Mouse (Mus musculus) hindbrain, embryonic 14.5 days (tissue): ENCODE data around the gene Pigq. TPM values are rescaled to one million over a fixed set of nuclear protein-coding genes. Genes with fewer than 3 reads are reported as not detected.
A peak's percentile ranks its signal among the peaks of the same experiment; 100 is the strongest.

Source experiments
- ATAC-seq: fragments of 200-750 bp; cut with Nextera tagmentation; 2 replicates; pipeline ENCODE4 v1.8.0; 2017; ENCODE audit warnings: moderate number of reproducible peaks, mild to moderate bottlenecking, moderate TSS enrichment, moderate library complexity; ENCODE audit not compliant: low FRiP score
- DNase-seq: peaks from one replicate; pipeline ENCODE4 v3.0.0-alpha.2; 2015; ENCODE audit warnings: low spot score
- H3K27ac ChIP-seq: fragments of 300-500 bp; sonication (generic); 2 replicates; pipeline ENCODE4 v1.5.1; 2014; ENCODE audit warnings: mild to moderate bottlenecking, moderate library complexity
- H3K27me3 ChIP-seq: fragments of 300-500 bp; sonication (generic); 2 replicates; pipeline ENCODE4 v1.6.1; 2014; ENCODE audit warnings: mild to moderate bottlenecking, low read length, mixed read lengths; ENCODE audit not compliant: control insufficient read depth, insufficient read depth
- H3K36me3 ChIP-seq: fragments of 300-500 bp; sonication (generic); replicated peaks from 2 replicates; pipeline ENCODE4 v1.6.1; 2014; ENCODE audit not compliant: control insufficient read depth, insufficient read depth
- H3K4me1 ChIP-seq: fragments of 300-500 bp; sonication (generic); replicated peaks from 2 replicates; pipeline ENCODE4 v1.6.1; 2014; ENCODE audit warnings: antibody characterized with exemption, low read length, mixed read lengths; ENCODE audit not compliant: control insufficient read depth, insufficient read depth
- H3K4me2 ChIP-seq: fragments of 300-500 bp; sonication (generic); replicated peaks from 2 replicates; pipeline ENCODE4 v1.6.1; 2014; ENCODE audit warnings: mild to moderate bottlenecking, moderate library complexity
- H3K4me3 ChIP-seq: fragments of 300-500 bp; sonication (generic); replicated peaks from 2 replicates; pipeline ENCODE4 v1.5.1; 2014; ENCODE audit warnings: mild to moderate bottlenecking, low read length
- H3K9ac ChIP-seq: fragments of 300-500 bp; sonication (generic); 2 replicates; pipeline ENCODE4 v1.6.1; 2014
- H3K9me3 ChIP-seq: fragments of 300-500 bp; sonication (generic); 2 replicates; pipeline ENCODE4 v1.6.1; 2016; ENCODE audit warnings: low read length; ENCODE audit not compliant: control insufficient read depth
- WGBS: fragments of 180-500 bp; shearing (Covaris S2); extraction: QIAGEN DNeasy Blood & Tissue Kit; methylation state at CpG from one replicate; pipeline ENCODE4 v1.1.7; 2014; 5-methylcytosine and 5-hydroxymethylcytosine counted together
- polyA plus RNA-seq: library from polyadenylated mRNA; unstranded; fragments of >200 nt; fragmentation: Nextera tagmentation; extraction: Ambion mirVana; gene quantifications from 2 replicates; pipeline ENCODE4 v1.2.1, GENCODE M21; 2014

Gene Pigq
- polyA plus RNA-seq = 64.2 and 74.2 TPM in 2 replicates

DNA sequence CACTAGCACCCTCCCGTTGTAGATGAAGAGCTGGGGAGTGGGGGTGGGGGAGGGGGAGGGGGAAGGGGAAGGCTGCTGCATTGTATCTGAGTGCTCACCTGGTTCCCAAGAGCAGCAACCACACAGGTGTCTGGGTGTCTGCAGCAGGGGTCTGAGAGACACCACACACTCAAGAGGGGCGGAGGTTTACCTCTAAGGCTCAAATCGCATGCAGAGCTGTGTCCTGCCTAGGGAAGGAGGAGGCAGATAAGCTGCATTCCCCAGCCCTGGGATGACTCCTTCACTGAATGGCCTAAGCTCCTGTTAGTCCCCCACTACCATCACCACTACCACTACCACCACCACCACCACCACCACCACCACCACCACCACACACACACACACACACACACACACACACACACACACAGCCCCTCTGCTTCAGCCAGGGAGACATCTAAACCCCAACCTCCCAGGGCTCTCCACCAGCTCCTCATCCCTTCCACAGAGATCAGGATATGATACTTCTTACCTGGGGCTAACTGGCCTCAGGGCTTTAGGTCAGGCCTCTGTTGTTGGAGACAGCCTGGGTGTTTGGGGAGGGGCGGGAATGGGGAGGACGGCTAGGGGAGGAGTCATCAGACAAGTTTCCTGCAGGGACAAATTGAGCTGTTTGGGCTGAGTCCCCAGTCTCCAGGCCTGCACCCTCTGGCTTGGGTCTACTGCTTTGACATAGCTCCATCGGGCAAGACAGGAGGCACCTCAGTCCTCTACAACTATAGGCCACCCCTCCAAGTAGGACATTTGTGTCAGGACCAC, at the start of gene Pigq, which contains the start of gene Nhlrc4:
Gene Pigq (minus strand): TSS at position 571 of the 798 bp plus-strand sequence.
Gene Nhlrc4 (minus strand): TSS at position 596 of the 798 bp plus-strand sequence.
- H3K4me2 ChIP-seq = no peak within 1 kb of the TSS

DNA sequence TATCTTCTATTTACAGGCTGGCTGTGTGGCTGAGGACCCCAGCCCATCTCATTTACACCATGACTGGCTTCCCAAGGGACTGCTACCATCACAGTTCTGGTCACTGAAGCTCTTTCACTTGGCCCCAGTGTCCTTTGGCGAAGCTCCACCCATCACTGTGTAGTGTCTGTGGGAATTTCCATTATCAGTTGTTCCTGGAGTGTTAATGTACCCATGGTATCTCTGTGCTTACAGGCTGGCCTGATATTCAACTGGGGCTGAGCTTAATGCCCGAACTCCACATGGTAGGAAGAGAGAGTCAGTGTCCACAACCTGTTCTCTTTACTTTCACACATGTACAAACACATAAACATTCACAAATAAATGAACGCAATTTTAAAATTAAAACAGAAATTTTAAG, 48.8 kb upstream of the Pigq start:
- no peak for ATAC-seq
- Histone ChIP-seq H3K27me3 (no peaks in the 10 kb centered on the region), H3K4me2 (no peak overlapping the region), H3K9ac (no peak overlapping the region), H3K4me3 (no peak overlapping the region), H3K4me1 (no peaks in the 10 kb centered on the region), H3K27ac (no peak overlapping the region), H3K9me3 (no peaks in the 10 kb centered on the region), H3K36me3 (peaks cover 90% of the 10 kb centered on the region)
- WGBS = 93% methylated on average over 3 of the region's 3 CpGs
- no peak for DNase-seq

More for the DNA sequence above, at the start of gene Pigq, which contains the start of gene Nhlrc4:
- ATAC-seq (no peak), DNase-seq (no peak)
- no peak within 1 kb of the TSS for H3K4me3 ChIP-seq
- H3K9ac ChIP-seq = no peak within 1 kb of the TSS
- H3K27me3 ChIP-seq = 0 out of 2 replicates have a peak, but pooled peaks cover under 1% of the 10 kb centered on the region
- H3K4me1 ChIP-seq = peaks cover 17% of the 10 kb centered on the region
- no peak within 1 kb of the TSS for H3K27ac ChIP-seq
- no peaks in the 10 kb centered on the region for H3K9me3 ChIP-seq
- H3K36me3 ChIP-seq = no peaks in the 10 kb centered on the region
- 66% methylated on average over 6 of the region's 6 CpGs for WGBS

DNA sequence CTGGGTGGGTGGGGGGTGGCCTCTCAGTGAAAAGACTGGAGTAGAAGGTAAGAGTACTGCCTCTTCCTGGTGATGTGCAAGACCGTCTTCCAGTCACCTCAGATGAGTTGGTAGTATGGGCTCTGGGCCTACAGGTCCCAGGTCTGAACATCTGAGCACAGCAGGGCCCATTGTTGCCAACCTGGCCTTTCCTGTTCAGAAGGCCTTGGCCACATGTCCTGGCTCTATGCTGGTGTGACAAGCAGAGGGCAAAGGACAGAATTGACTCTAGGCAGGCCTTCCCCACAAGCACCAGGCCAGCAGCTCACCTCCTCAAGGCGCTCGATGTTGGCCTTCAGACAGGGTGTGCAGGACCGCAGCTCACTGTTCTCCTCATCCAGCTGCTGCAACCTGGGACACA, 47.5 kb upstream of the Pigq start:
- H3K27me3 ChIP-seq = no peaks in the 10 kb centered on the region
- no peaks in the 10 kb centered on the region for H3K4me1 ChIP-seq
- DNase-seq (no peak), ATAC-seq (no peak)
- H3K4me3 ChIP-seq = no peak overlapping the region
- 98% methylated on average over 4 of the region's 4 CpGs for WGBS
- no peaks in the 10 kb centered on the region for H3K9me3 ChIP-seq
- no peak overlapping the region for H3K27ac ChIP-seq
- H3K4me2 ChIP-seq = no peak overlapping the region
- H3K36me3 ChIP-seq = peaks cover 78% of the 10 kb centered on the region
- H3K9ac ChIP-seq = no peak overlapping the region

DNA sequence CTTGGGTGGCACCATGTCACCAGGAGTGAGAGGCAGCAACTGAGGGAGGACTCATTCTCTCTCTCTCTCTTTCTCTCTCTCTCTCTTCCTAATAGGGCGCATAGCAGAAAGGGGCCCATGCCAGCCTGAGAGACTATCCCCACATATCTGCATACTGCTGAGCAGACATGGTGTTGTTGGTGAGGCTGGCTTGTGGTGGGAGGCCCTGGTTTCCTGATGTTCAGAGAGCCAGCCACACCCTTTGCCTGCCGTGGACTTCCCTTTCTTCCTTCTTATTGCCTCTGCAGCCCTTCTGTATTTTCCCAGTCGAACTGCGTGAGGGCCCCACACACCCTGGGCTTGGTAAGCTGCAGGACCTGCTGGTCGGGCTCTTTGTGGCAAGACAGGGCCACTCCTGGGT, 45.6 kb upstream of the Pigq start:
- H3K4me2 ChIP-seq = no peak overlapping the region
- H3K9me3 ChIP-seq = no peaks in the 10 kb centered on the region
- H3K9ac ChIP-seq = no peak overlapping the region
- H3K27ac ChIP-seq = no peak overlapping the region
- WGBS = 94% methylated on average over 5 of the region's 5 CpGs
- peaks cover 65% of the 10 kb centered on the region for H3K36me3 ChIP-seq
- no peaks in the 10 kb centered on the region for H3K27me3 ChIP-seq
- ATAC-seq (no peak), DNase-seq (no peak)
- no peaks in the 10 kb centered on the region for H3K4me1 ChIP-seq
- no peak overlapping the region for H3K4me3 ChIP-seq

DNA sequence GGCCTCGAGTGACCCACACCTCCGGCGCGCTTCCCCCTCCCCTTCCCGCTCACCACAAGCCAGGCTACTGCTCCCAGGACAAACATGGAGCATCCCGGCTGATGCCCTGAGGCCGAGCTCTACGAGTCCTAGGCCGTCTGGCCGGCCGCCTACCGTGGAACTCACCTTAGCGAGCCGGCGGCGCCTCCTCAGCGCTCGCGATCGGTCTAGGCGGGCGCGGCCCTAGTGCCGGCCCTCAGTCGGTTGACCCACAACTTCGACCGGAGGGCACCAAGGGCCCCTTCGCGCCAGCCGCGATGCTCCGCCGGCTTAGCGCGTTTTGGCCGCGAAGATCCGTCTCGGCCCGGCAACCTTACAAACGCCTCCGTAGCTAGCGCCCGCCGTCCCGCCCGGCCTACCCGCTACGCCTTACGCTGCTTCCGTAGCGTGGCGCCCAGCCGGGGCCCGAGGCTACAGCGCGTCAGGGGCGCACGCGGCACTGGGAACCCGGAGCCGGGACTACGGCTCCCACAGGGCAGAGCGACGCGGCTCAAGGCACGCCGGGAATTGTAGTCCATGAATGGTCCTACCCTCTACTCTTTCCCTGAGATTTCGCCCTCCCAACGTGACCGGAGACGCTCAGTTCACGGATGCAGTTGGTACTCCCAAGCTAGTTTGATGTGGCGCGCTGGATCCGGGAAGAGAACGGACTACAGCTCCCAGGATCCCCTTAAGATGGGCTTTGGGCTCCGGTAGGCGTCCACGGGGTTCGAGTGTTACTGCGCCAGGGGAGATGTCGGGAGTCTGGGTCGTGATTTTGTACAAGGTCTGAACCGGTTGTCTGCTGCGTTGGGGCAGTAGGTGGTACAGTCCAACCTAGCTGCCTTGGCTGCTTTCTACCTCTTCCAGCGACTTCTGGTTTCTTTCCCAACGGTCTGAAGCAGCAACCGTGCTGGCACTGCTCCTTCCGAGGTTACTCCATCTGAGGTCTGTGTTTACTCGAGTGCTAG, 40.9 kb upstream of the Pigq start, which contains the start of gene Capn15:
Gene Capn15 (minus strand): TSS at position 491 of the 989 bp plus-strand sequence.
- Histone ChIP-seq H3K36me3 (peaks cover 22% of the 10 kb centered on the region), H3K9ac (peak within 1 kb of the TSS; percentile 91), H3K27ac (peak within 1 kb of the TSS; percentile 89), H3K27me3 (no peaks in the 10 kb centered on the region), H3K4me3 (peak within 1 kb of the TSS; percentile 90), H3K4me2 (peak within 1 kb of the TSS; percentile 86), H3K4me1 (peaks cover 20% of the 10 kb centered on the region), H3K9me3 (no peaks in the 10 kb centered on the region)
- DNase-seq (peak; percentile 97), ATAC-seq (peak; percentile 98)
- under 1% methylated on average over 91 of the region's 91 CpGs for WGBS

DNA sequence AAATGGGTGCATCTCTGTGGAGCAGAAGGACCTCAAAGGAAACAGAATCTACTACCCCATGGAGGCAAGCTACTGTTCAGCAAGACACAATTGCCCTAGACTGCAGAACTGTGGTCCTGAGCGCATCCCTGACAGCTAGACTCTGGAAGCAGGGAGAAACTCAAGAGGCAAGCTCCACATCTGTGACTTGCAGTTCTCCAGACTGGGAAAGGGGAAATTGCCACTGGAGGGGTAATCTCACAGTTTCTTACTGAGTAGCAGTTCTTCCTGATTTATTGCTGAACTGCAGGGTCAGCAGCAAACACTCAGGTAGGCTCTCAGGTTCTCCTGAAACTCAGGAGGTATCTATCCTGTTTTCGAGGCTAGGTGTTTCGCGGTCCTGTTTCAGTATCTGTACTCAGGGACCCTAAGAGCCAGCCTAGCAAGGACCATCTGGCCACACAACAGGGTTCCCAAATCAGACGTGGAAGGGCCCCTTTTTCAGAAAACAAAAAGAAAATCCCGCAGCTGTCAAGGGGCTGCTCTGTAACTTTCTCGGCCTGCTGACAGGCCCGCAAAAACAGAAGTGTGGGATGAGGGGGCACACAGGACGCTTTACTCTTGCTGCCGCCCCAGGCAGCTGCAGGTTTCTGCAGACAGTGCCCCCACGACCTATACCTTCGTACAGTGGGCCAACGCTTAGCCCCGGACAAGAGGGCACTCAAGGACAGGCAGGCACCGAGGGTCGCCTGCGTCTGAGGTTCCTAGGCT, 40.0 kb upstream of the Pigq start:
- H3K4me1 ChIP-seq = peaks cover 20% of the 10 kb centered on the region
- peak overlapping the region; percentile 89 for H3K27ac ChIP-seq

DNA sequence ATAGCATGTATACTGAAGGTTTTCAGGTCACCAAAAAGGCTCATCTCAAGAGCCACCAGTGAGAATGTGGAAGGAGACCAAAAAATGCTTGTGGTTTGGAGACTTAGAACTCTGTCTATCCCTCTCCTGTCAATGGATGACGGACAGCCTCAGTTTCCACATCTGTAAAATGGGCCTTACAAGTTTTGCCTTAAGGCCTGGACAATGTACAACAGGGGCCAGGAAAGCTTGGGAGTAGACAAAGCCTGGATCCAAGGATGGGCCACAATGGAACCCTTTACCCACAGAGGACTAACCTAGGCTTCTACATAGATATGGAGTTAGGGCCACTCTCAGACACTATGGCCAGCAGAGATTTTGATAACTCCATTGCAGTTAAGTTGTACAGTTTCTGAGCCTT, 39.3 kb upstream of the Pigq start:
- peaks cover 20% of the 10 kb centered on the region for H3K4me1 ChIP-seq

More for the DNA sequence above, 40.0 kb upstream of the Pigq start:
- peak overlapping the region; percentile 86 for H3K4me2 ChIP-seq
- peak overlapping the region; percentile 90 for H3K4me3 ChIP-seq
- no peak; the same call in 1 of the 2 replicates for ATAC-seq
- no peak for DNase-seq
- 11% methylated on average over 17 of the region's 17 CpGs for WGBS
- no peaks in the 10 kb centered on the region for H3K9me3 ChIP-seq
- H3K9ac ChIP-seq = peak overlapping the region; percentile 91
- no peaks in the 10 kb centered on the region for H3K27me3 ChIP-seq
- peaks cover 13% of the 10 kb centered on the region for H3K36me3 ChIP-seq

DNA sequence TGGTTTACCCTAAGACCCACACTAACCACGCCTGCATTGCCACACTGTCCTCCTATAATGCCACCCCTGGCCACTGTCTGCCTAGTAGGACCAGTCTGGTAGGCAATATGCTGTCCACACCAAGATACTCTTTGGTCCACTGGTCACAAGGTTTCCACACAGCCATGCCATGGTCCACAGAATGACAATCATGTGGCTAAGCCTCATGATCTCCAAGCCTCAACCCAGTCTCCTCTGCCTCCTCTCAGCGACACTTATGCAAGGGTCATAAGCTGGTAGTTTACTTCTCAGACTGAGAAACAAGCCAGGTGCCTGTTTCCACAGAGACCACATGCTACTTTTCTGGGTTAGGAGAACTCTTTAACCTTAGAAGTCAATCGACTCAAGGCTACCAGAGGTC, 38.2 kb upstream of the Pigq start:
- Histone ChIP-seq H3K27ac (no peak overlapping the region), H3K4me1 (peaks cover 20% of the 10 kb centered on the region), H3K36me3 (no peaks in the 10 kb centered on the region), H3K4me3 (no peak overlapping the region), H3K9ac (no peak overlapping the region), H3K4me2 (no peak overlapping the region; the same call in 1 of the 2 replicates), H3K27me3 (no peaks in the 10 kb centered on the region), H3K9me3 (no peaks in the 10 kb centered on the region)
- ATAC-seq (no peak), DNase-seq (no peak)
- WGBS = 93% methylated on average over 3 of the region's 3 CpGs

More for the DNA sequence above, 39.3 kb upstream of the Pigq start:
- H3K27ac ChIP-seq = no peak overlapping the region
- no peaks in the 10 kb centered on the region for H3K9me3 ChIP-seq
- no peaks in the 10 kb centered on the region for H3K27me3 ChIP-seq
- no peak for ATAC-seq
- peak overlapping the region; percentile 86 for H3K4me2 ChIP-seq
- peak overlapping the region; percentile 91 for H3K9ac ChIP-seq
- DNase-seq = no peak
- peak overlapping the region; percentile 90 for H3K4me3 ChIP-seq
- WGBS = 100% methylated on average over 1 of the region's 1 CpGs
- peaks cover 6% of the 10 kb centered on the region; the same call in 1 of the 2 replicates for H3K36me3 ChIP-seq
